Mouse (Mus musculus): ENCODE data around the gene Cdc6.
"Not testable (repeated sequence)": the region's sequence is repeated elsewhere in the genome, so short reads cannot be mapped to it uniquely, and the experiment has no call there.

- not testable (repeated sequence) for TF ChIP-seq CTCF, EP300 (IDR thresholded peaks at IDR 0.05; ENCODE audit: low read depth)
These were observed 26.2 kb downstream of the Cdc6 start for GRCm38 (mm10) chr11:98933847-98934246.
